Mouse (Mus musculus) frontal cortex, postnatal 14 days (tissue): ENCODE data around the gene Slit1.

Experiments used
- DNase-seq, 2 experiments: peaks; one replicate each; pipeline ENCODE4 v3.0.0; 2022; ENCODE audit warnings: low spot score in 2 of 2

The Slit1 gene

GRCm38 (mm10) chr19:41655970-41656369 lies 87.5 kb downstream of the Slit1 start:
- peak; percentile 53 to 79 for DNase-seq

GRCm38 (mm10) chr19:41655089-41655783 lies 88.2 kb downstream of the Slit1 start:
- no peak for DNase-seq

- DNase-seq: no peak
These were observed 91.5 kb downstream of the Slit1 start for GRCm38 (mm10) chr19:41651967-41652366.

GRCm38 (mm10) chr19:41649394-41649793 lies 94.1 kb downstream of the Slit1 start:
- DNase-seq: no peak

- peak; percentile 51 to 83 for DNase-seq
These were observed 96.4 kb downstream of the Slit1 start for GRCm38 (mm10) chr19:41646947-41647631.

GRCm38 (mm10) chr19:41643010-41643409 lies 100.5 kb downstream of the Slit1 start:
- no peak for DNase-seq

- DNase-seq: no peak
These were observed 108.5 kb downstream of the Slit1 start for GRCm38 (mm10) chr19:41634999-41635398.

- no peak for DNase-seq
These were observed 109.4 kb downstream of the Slit1 start for GRCm38 (mm10) chr19:41634099-41634498.

GRCm38 (mm10) chr19:41629532-41629931 lies 113.9 kb downstream of the Slit1 start:
- DNase-seq: peak in 1 of 2 experiments; percentile 51

- DNase-seq: no peak
These were observed 114.5 kb downstream of the Slit1 start for GRCm38 (mm10) chr19:41628970-41629369.

GRCm38 (mm10) chr19:41620366-41621092 lies 122.9 kb downstream of the Slit1 start:
- DNase-seq: no peak

- no peak for DNase-seq
These were observed 124.6 kb downstream of the Slit1 start for GRCm38 (mm10) chr19:41618771-41619385.

- DNase-seq: no peak
These were observed 125.3 kb downstream of the Slit1 start for GRCm38 (mm10) chr19:41618153-41618657.

GRCm38 (mm10) chr19:41617102-41617501 lies 126.4 kb downstream of the Slit1 start:
- no peak for DNase-seq

- no peak for DNase-seq
These were observed 127.2 kb downstream of the Slit1 start for GRCm38 (mm10) chr19:41616274-41616673.

- no peak for DNase-seq
These were observed 127.8 kb downstream of the Slit1 start for GRCm38 (mm10) chr19:41615606-41616224.

GRCm38 (mm10) chr19:41613325-41614087 lies 130.0 kb downstream of the Slit1 start:
- DNase-seq: no peak

- DNase-seq: no peak
These were observed 131.8 kb downstream of the Slit1 start for GRCm38 (mm10) chr19:41611683-41612082.

- no peak for DNase-seq
These were observed 137.1 kb downstream of the Slit1 start for GRCm38 (mm10) chr19:41606208-41606987.

- no peak for DNase-seq
These were observed 142.8 kb downstream of the Slit1 start for GRCm38 (mm10) chr19:41600647-41601046.
